Mouse (Mus musculus): ENCODE measurements around the gene Olfr917.

Olfr917 gene

DNA sequence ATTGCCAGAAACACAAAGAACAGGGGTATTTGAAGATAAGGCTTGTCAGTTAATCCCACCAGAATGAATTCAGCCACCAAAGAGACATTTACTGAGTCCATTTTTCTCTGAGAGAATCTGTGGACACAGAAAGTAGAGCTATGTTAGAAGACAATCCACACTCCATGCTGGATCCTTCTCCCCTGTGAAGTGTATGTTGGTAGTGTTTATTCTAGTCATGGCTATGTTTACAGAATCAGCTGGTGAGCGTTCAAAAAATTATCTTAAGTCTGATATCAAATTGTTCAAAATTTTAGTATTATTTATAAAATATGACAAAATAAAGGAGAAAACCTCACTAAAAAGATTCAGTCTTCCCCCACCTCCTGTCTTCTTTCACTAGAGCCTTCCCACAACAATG lies at the start of gene Olfr917:
Olfr917 (minus strand) TSS at position 101 of the 400 bp plus-strand sequence.
- DNase-seq, result no peak

DNA sequence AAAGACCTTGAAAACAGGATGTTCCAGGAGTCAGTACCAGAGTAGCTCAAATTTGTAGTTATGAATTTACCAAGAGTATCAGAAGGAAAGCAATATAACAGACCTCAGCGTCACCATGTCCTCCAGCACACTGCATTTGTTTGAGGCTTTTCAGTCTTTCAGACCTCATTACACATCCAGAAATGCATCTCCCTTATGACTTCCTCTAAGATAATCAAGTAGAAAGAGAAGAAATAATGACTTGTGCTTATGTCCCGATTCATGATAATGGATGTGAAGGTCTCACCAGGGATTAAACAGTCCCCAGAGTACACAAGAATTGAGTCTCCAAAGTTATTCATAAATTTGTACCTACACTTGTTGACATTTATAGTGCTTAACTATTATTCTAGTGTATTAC lies 8.9 kb upstream of the Olfr917 start, which contains the start of gene Olfr918:
Olfr918 (minus strand) TSS at position 101 of the 400 bp plus-strand sequence.
- DNase-seq, result no peak

DNA sequence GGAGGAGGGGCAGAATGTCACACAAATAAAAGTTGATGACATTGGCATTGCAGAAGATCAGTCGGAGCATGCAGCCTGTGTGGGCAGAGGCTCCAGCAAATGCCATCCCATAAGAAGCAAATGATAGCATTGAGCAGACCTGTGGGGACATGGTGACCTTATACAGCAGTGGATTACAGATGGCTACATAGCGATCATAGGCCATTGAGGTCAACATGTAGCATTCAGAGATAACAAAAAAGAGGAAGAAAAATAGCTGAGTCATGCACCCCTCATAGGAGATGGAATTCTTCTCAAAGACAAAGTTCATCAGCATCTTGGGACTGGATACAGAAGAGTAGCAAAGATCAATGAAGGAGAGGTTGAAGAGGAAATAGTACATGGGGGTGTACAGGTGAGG lies 7.2 kb upstream of the Olfr917 start:
- no peak for DNase-seq

DNA sequence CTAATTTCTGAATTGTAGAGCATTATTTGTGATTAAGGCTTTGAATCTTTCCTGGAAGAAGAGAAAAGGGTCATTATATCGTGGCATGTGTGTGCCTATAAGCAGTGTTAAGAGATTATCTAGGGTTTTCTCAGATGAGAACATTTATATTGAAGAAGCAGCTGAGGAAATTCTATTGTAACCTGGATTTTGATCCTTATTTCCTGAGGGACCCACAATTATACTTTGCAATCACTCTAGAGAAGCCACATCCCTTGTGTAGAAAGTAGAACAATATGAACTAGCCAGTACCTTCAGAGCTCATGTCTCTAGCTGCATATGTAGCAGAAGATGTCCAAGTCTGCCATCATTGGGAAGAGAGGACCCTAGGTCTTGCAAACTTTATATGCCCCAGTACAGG lies 5.9 kb downstream of the Olfr917 start, which contains the start of gene Olfr916:
Olfr916 (minus strand) TSS at position 101 of the 400 bp plus-strand sequence.
- DNase-seq, result no peak

DNA sequence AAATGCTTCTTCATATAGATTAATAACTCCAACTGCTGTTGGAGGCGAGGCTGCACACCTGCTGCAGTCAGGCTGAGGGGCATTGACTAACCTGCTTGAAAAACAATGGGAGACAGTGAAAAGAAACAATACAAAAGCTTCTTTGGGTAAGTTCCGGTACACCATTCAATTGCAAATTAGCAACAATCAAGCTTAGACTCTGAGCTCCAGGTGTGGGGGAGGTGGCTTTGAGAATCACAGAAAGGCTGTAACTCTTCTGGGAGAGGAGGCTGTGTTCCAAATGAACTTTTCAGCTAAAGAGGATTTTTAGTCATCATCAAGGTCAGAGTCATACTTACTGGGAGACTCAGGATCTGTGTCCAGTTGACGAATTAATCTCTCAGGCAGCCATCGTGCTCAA lies 33.2 kb downstream of the Olfr917 start:
- DNase-seq, result no peak

Measured in cerebellum, adult 18-20 months (tissue).